Mouse (Mus musculus) embryo, embryonic 11.5 days (tissue): ENCODE results near the gene Pon2.
"Not testable (repeated sequence)": the region's sequence is repeated elsewhere in the genome, so short reads cannot be mapped to it uniquely, and the experiment has no call there.

Experiments
- DNase-seq: peaks from one replicate; pipeline ENCODE4 v3.0.0-alpha.2; 2012; ENCODE audit warnings: low read depth, low spot score

Pon2 gene

GRCm38 (mm10) chr6:5230261-5230660 lies 68.0 kb downstream of the Pon2 start:
- no peak for DNase-seq

GRCm38 (mm10) chr6:5223551-5223950 lies 74.7 kb downstream of the Pon2 start:
- DNase-seq, result not testable (repeated sequence)

- DNase-seq, result no peak
Measured at GRCm38 (mm10) chr6:5222080-5222479, 76.2 kb downstream of the Pon2 start.

GRCm38 (mm10) chr6:5218190-5218589 lies 80.1 kb downstream of the Pon2 start:
- no peak for DNase-seq
